Mouse (Mus musculus): Measurements from ENCODE around the gene Sytl3. TPM values are rescaled to one million over a fixed set of nuclear protein-coding genes. Genes with fewer than 3 reads are reported as not detected.

Gene Sytl3
- polyA plus RNA-seq, 1 experiment from 2014 or later: 0.43 TPM

DNA sequence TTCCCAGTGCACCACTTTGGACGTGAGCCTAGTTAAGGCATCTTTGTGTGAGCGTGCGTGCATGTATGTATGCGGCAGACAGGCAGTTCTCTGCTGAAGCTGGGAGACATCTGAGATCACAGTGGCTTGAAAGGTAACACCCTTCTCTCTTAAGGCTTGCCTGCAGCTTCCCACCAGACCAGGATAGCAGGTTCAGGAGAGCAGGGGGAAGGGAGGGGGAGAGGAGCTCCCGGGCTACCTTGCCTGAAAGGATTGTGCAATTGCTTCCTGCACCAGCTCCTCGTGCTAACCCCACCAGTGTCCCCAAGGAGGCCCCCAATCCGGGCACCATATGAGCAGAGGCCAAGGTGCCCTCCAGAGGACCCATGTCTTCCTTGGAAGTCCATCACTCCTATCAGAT, 120.7 kb downstream of the Sytl3 start:
- 22% methylated on average over 7 of the region's 7 CpGs for WGBS
- Histone ChIP-seq H3K9me3 (no peaks in the 10 kb centered on the region), H3K36me3 (no peaks in the 10 kb centered on the region), H3K4me2 (replicated peaks) (peak overlapping the region; percentile 96), H3K27ac (replicated peaks) (0 out of 2 replicates have a peak overlapping the region, but pooled peaks have one; percentile 74), H3K4me1 (peaks cover 65% of the 10 kb centered on the region), H3K4me3 (peak overlapping the region; percentile 89), H3K27me3 (no peaks in the 10 kb centered on the region), H3K9ac (replicated peaks) (no peak overlapping the region)
- ATAC-seq (replicated peaks): no peak

- no peak overlapping the region for H3K27ac ChIP-seq (replicated peaks)
- peak overlapping the region; percentile 96 for H3K4me2 ChIP-seq (replicated peaks)
- H3K9ac ChIP-seq (replicated peaks): no peak overlapping the region
- H3K4me1 ChIP-seq: peaks cover 65% of the 10 kb centered on the region
- peak overlapping the region; percentile 89 for H3K4me3 ChIP-seq
- WGBS: 66% methylated on average over 4 of the region's 4 CpGs
- no peaks in the 10 kb centered on the region for H3K9me3 ChIP-seq
- no peak for ATAC-seq (replicated peaks)
- no peaks in the 10 kb centered on the region for H3K36me3 ChIP-seq
- H3K27me3 ChIP-seq: no peaks in the 10 kb centered on the region
These were observed 121.7 kb downstream of the Sytl3 start for GRCm38 (mm10) chr17:6780521-6781115.

- no peaks in the 10 kb centered on the region for H3K36me3 ChIP-seq
- peak overlapping the region; percentile 96 for H3K4me2 ChIP-seq (replicated peaks)
- H3K9ac ChIP-seq (replicated peaks): peak overlapping the region; percentile 24; the same call in 1 of the 2 replicates
- H3K4me3 ChIP-seq: peak overlapping the region; percentile 89
- H3K4me1 ChIP-seq: peaks cover 62% of the 10 kb centered on the region
- WGBS: 35% methylated on average over 6 of the region's 6 CpGs
- H3K27me3 ChIP-seq: no peaks in the 10 kb centered on the region
- ATAC-seq (replicated peaks): no peak
- no peaks in the 10 kb centered on the region for H3K9me3 ChIP-seq
- H3K27ac ChIP-seq (replicated peaks): no peak overlapping the region
These were observed 122.4 kb downstream of the Sytl3 start for GRCm38 (mm10) chr17:6781273-6781672.

- no peak for ATAC-seq (replicated peaks)
- WGBS: under 1% methylated on average over 21 of the region's 21 CpGs
These were observed 123.2 kb downstream of the Sytl3 start for GRCm38 (mm10) chr17:6782033-6782526.

DNA sequence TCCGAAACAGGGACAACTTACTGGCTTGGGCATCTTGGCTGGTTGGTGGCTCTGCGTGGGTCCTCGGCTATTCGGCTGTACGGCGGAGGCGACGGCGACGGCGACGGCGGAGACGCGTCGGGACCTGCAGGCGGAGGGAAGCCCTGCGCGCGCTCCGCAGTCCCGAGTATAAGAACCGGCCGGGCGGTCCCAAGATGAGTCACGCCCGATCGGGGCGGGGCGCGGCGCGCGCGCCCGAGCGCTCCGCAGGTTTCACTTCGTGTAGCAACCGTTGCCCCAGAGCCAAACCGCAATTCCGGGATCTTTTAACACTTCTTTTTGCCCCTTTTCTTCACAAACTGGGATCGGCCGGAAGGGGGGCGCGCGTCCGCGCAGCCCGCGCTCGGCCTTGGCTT, 123.7 kb downstream of the Sytl3 start, which contains the start of gene Ezr:
Gene Ezr (minus strand): TSS at position 174 of the 395 bp plus-strand sequence.
- Histone ChIP-seq H3K9me3 (no peaks in the 10 kb centered on the region), H3K27ac (replicated peaks) (peak within 1 kb of the TSS; percentile 74), H3K4me3 (peak within 1 kb of the TSS; percentile 89), H3K36me3 (no peaks in the 10 kb centered on the region), H3K4me1 (peaks cover 51% of the 10 kb centered on the region), H3K27me3 (no peaks in the 10 kb centered on the region), H3K9ac (replicated peaks) (peak within 1 kb of the TSS; percentile 78), H3K4me2 (replicated peaks) (peak within 1 kb of the TSS; percentile 96)
- ATAC-seq (replicated peaks): peak; percentile 76
- WGBS: under 1% methylated on average over 52 of the region's 52 CpGs

More at GRCm38 (mm10) chr17:6782033-6782526, 123.2 kb downstream of the Sytl3 start:
- Histone ChIP-seq H3K4me3 (peak overlapping the region; percentile 89), H3K27me3 (no peaks in the 10 kb centered on the region), H3K9me3 (no peaks in the 10 kb centered on the region), H3K36me3 (no peaks in the 10 kb centered on the region), H3K9ac (replicated peaks) (peak overlapping the region; percentile 78), H3K4me2 (replicated peaks) (peak overlapping the region; percentile 96), H3K4me1 (peaks cover 54% of the 10 kb centered on the region), H3K27ac (replicated peaks) (peak overlapping the region; percentile 74; the same call in 1 of the 2 replicates)

GRCm38 (mm10) chr17:6783006-6783661, 124.2 kb downstream of the Sytl3 start:
- Histone ChIP-seq H3K27ac (replicated peaks) (peak overlapping the region; percentile 74), H3K27me3 (no peaks in the 10 kb centered on the region), H3K9me3 (no peaks in the 10 kb centered on the region), H3K36me3 (no peaks in the 10 kb centered on the region), H3K4me2 (replicated peaks) (peak overlapping the region; percentile 96), H3K9ac (replicated peaks) (peak overlapping the region; percentile 78), H3K4me3 (peak overlapping the region; percentile 89), H3K4me1 (peaks cover 47% of the 10 kb centered on the region)
- WGBS: under 1% methylated on average over 56 of the region's 58 CpGs
- peak; percentile 63 for ATAC-seq (replicated peaks)

- Histone ChIP-seq H3K4me3 (peak overlapping the region; percentile 89), H3K9ac (replicated peaks) (no peak overlapping the region), H3K4me2 (replicated peaks) (peak overlapping the region; percentile 96), H3K9me3 (no peaks in the 10 kb centered on the region), H3K27me3 (no peaks in the 10 kb centered on the region), H3K27ac (replicated peaks) (no peak overlapping the region), H3K36me3 (no peaks in the 10 kb centered on the region), H3K4me1 (peaks cover 41% of the 10 kb centered on the region)
- 48% methylated on average over 10 of the region's 10 CpGs for WGBS
- no peak for ATAC-seq (replicated peaks)
These were observed 125.0 kb downstream of the Sytl3 start for GRCm38 (mm10) chr17:6783756-6784357.

DNA sequence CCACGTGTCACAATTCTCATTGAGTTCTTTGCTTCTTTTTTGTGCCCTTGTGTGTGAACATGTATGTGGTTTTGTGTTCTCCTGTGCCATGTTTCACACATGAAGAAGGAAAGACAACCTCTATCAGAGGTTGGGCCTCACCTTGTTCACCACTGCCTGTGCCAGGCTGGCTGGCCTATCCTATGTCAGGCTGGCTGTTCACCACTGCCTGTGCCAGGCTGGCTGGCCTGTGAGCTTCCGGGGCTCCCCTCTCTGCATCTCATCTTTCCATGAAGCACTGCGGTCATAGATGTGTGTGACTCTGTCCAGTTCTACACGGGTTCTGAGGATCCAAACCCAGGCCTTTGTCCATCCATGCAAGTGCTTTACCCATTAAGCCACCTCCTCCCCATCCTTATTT, 128.3 kb downstream of the Sytl3 start:
- Histone ChIP-seq H3K9me3 (no peaks in the 10 kb centered on the region), H3K4me2 (replicated peaks) (no peak overlapping the region), H3K4me3 (no peak overlapping the region), H3K4me1 (peaks cover 18% of the 10 kb centered on the region), H3K27ac (replicated peaks) (no peak overlapping the region), H3K9ac (replicated peaks) (no peak overlapping the region), H3K36me3 (no peaks in the 10 kb centered on the region), H3K27me3 (no peaks in the 10 kb centered on the region)
- WGBS: 81% methylated on average over 4 of the region's 4 CpGs
- no peak for ATAC-seq (replicated peaks)

Other genes with a start within 250 kb of the Sytl3 start
- 888 and 910 TPM in 2 replicates for gene Dynlt1b, start 229.0 kb upstream of the Sytl3 start, polyA plus RNA-seq (2015; fragmentation: Nextera tagmentation; extraction: Ambion mirVana)
- gene Dynlt1c, start 57.4 kb upstream of the Sytl3 start, polyA plus RNA-seq (2015; fragmentation: Nextera tagmentation; extraction: Ambion mirVana): 59.5 and 74.6 TPM in 2 replicates
- gene Dynlt1f, start 3.2 kb upstream of the Sytl3 start, polyA plus RNA-seq (2015; fragmentation: Nextera tagmentation; extraction: Ambion mirVana): 238 and 242 TPM in 2 replicates
- gene Ezr, start 123.7 kb downstream of the Sytl3 start, polyA plus RNA-seq (2015; fragmentation: Nextera tagmentation; extraction: Ambion mirVana): 112 and 125 TPM in 2 replicates